Mouse (Mus musculus): ENCODE data around the gene Ube2b. TPM values are rescaled to one million over a fixed set of nuclear protein-coding genes. Genes with fewer than 3 reads are reported as not detected.
A peak's percentile ranks its signal among the peaks of the same experiment; 100 is the strongest.

The Ube2b gene
- polyA plus RNA-seq, 1 experiment from 2014 or later: 252 TPM

GRCm38 (mm10) chr11:51943500-51943841 lies 57.1 kb downstream of the Ube2b start:
- H3K4me3 ChIP-seq: no peak overlapping the region
- peak overlapping the region; percentile 17; the same call in 1 of the 2 replicates for H3K4me2 ChIP-seq (replicated peaks)
- H3K36me3 ChIP-seq: no peaks in the 10 kb centered on the region
- H3K9ac ChIP-seq: no peak overlapping the region
- H3K4me1 ChIP-seq: peaks cover 32% of the 10 kb centered on the region
- H3K27me3 ChIP-seq: no peaks in the 10 kb centered on the region
- no peak overlapping the region for H3K27ac ChIP-seq
- H3K9me3 ChIP-seq: no peaks in the 10 kb centered on the region
- 56% methylated on average over 6 of the region's 6 CpGs for WGBS
- ATAC-seq (ENCODE audit: low FRiP score, low read depth): no peak

- no peak overlapping the region for H3K9ac ChIP-seq
- no peak overlapping the region for H3K27ac ChIP-seq
- 45% methylated on average over 15 of the region's 15 CpGs for WGBS
- no peaks in the 10 kb centered on the region for H3K27me3 ChIP-seq
- peak; percentile 28; the same call in 1 of the 2 replicates for ATAC-seq (ENCODE audit: low FRiP score, low read depth)
- H3K4me2 ChIP-seq (replicated peaks): peak overlapping the region; percentile 17; the same call in 1 of the 2 replicates
- H3K4me1 ChIP-seq: peaks cover 32% of the 10 kb centered on the region
- H3K9me3 ChIP-seq: no peaks in the 10 kb centered on the region
- H3K4me3 ChIP-seq: no peak overlapping the region
- no peaks in the 10 kb centered on the region for H3K36me3 ChIP-seq
Observed at GRCm38 (mm10) chr11:51942602-51943499, 57.7 kb downstream of the Ube2b start.

GRCm38 (mm10) chr11:51940511-51940955 lies 60.0 kb downstream of the Ube2b start:
- no peaks in the 10 kb centered on the region for H3K27me3 ChIP-seq
- peaks cover 26% of the 10 kb centered on the region for H3K4me1 ChIP-seq
- H3K4me3 ChIP-seq: no peak overlapping the region
- no peak overlapping the region for H3K9ac ChIP-seq
- 60% methylated on average over 13 of the region's 13 CpGs for WGBS
- H3K4me2 ChIP-seq (replicated peaks): no peak overlapping the region
- no peaks in the 10 kb centered on the region for H3K36me3 ChIP-seq
- no peaks in the 10 kb centered on the region for H3K9me3 ChIP-seq
- no peak for ATAC-seq (ENCODE audit: low FRiP score, low read depth)
- H3K27ac ChIP-seq: no peak overlapping the region

- Histone ChIP-seq H3K27me3 (no peaks in the 10 kb centered on the region), H3K9me3 (no peaks in the 10 kb centered on the region), H3K9ac (no peak overlapping the region), H3K4me3 (no peak overlapping the region), H3K36me3 (no peaks in the 10 kb centered on the region), H3K4me2 (replicated peaks) (no peak overlapping the region), H3K27ac (no peak overlapping the region), H3K4me1 (peaks cover 18% of the 10 kb centered on the region)
- no peak for ATAC-seq (ENCODE audit: low FRiP score, low read depth)
- WGBS: 80% methylated on average over 8 of the region's 8 CpGs
Observed at GRCm38 (mm10) chr11:51939590-51939955, 61.0 kb downstream of the Ube2b start.

- ATAC-seq (ENCODE audit: low FRiP score, low read depth): no peak
- Histone ChIP-seq H3K4me1 (peaks cover 18% of the 10 kb centered on the region), H3K9me3 (no peaks in the 10 kb centered on the region), H3K4me3 (no peak overlapping the region), H3K27ac (no peak overlapping the region), H3K9ac (no peak overlapping the region), H3K36me3 (no peaks in the 10 kb centered on the region), H3K4me2 (replicated peaks) (no peak overlapping the region), H3K27me3 (no peaks in the 10 kb centered on the region)
- WGBS: 82% methylated on average over 12 of the region's 12 CpGs
Observed at GRCm38 (mm10) chr11:51938817-51939589, 61.6 kb downstream of the Ube2b start.

GRCm38 (mm10) chr11:51937361-51937781 lies 63.2 kb downstream of the Ube2b start:
- Histone ChIP-seq H3K27ac (no peak overlapping the region), H3K9ac (no peak overlapping the region), H3K27me3 (no peaks in the 10 kb centered on the region), H3K9me3 (no peaks in the 10 kb centered on the region), H3K4me2 (replicated peaks) (no peak overlapping the region), H3K4me3 (no peak overlapping the region), H3K36me3 (no peaks in the 10 kb centered on the region), H3K4me1 (peaks cover 5% of the 10 kb centered on the region)
- 68% methylated on average over 6 of the region's 6 CpGs for WGBS
- no peak for ATAC-seq (ENCODE audit: low FRiP score, low read depth)

GRCm38 (mm10) chr11:51935636-51936434 lies 64.7 kb downstream of the Ube2b start:
- Histone ChIP-seq H3K36me3 (no peaks in the 10 kb centered on the region), H3K27me3 (no peaks in the 10 kb centered on the region), H3K9ac (no peak overlapping the region), H3K4me1 (peaks cover 4% of the 10 kb centered on the region; the same call in 1 of the 2 replicates), H3K27ac (no peak overlapping the region), H3K9me3 (no peaks in the 10 kb centered on the region), H3K4me3 (no peak overlapping the region), H3K4me2 (replicated peaks) (no peak overlapping the region)
- no peak for ATAC-seq (ENCODE audit: low FRiP score, low read depth)
- 54% methylated on average over 5 of the region's 5 CpGs for WGBS

Other genes starting within 250 kb of the Ube2b start
- 16.6 and 18.1 TPM in 2 replicates for gene Sec24a, start 237.1 kb downstream of the Ube2b start, polyA plus RNA-seq (2015; fragmentation: Nextera tagmentation; extraction: Ambion mirVana)
- 90.5 and 96.8 TPM in 2 replicates for gene Sar1b, start 237.1 kb downstream of the Ube2b start, polyA plus RNA-seq (2015; fragmentation: Nextera tagmentation; extraction: Ambion mirVana)
- 1.7 and 2.2 TPM in 2 replicates for gene Jade2, start 143.1 kb downstream of the Ube2b start, polyA plus RNA-seq (2015; fragmentation: Nextera tagmentation; extraction: Ambion mirVana)
- 101 and 109 TPM in 2 replicates for gene Cdkn2aipnl, start 33.1 kb downstream of the Ube2b start, polyA plus RNA-seq (2015; fragmentation: Nextera tagmentation; extraction: Ambion mirVana)
- 12.7 and 13.4 TPM in 2 replicates for gene Cdkl3, start 3.5 kb upstream of the Ube2b start, polyA plus RNA-seq (2015; fragmentation: Nextera tagmentation; extraction: Ambion mirVana)
- gene Ppp2ca, start 97.9 kb upstream of the Ube2b start, polyA plus RNA-seq (2015; fragmentation: Nextera tagmentation; extraction: Ambion mirVana): 78.4 and 81.1 TPM in 2 replicates
- gene Olfr1373, start 144.8 kb upstream of the Ube2b start, polyA plus RNA-seq (2015; fragmentation: Nextera tagmentation; extraction: Ambion mirVana): not detected in 2 replicates
- not detected in 2 replicates for gene Olfr1371, start 213.2 kb upstream of the Ube2b start, polyA plus RNA-seq (2015; fragmentation: Nextera tagmentation; extraction: Ambion mirVana)
- 926 and 931 TPM in 2 replicates for gene Skp1a, start 231.2 kb upstream of the Ube2b start, polyA plus RNA-seq (2015; fragmentation: Nextera tagmentation; extraction: Ambion mirVana)

Measured in limb, embryonic 13.5 days (tissue).